Mouse (Mus musculus) midbrain, embryonic 16.5 days (tissue): Measurements from ENCODE around the gene Pofut2. TPM values are rescaled to one million over a fixed set of nuclear protein-coding genes. Genes with fewer than 3 reads are reported as not detected.
"Not testable (repeated sequence)": the region's sequence is repeated elsewhere in the genome, so short reads cannot be mapped to it uniquely, and the experiment has no call there.

ENCODE experiments used
- ATAC-seq: fragments of 200-750 bp; cut with Nextera tagmentation; 2 replicates; pipeline ENCODE4 v1.8.0; 2017; ENCODE audit warnings: moderate TSS enrichment
- H3K27ac ChIP-seq: fragments of 300-500 bp; sonication (generic); 2 replicates; pipeline ENCODE4 v1.5.1; 2014; ENCODE audit warnings: mild to moderate bottlenecking, low read length, mixed read lengths
- H3K27me3 ChIP-seq: fragments of 300-500 bp; sonication (generic); 2 replicates; pipeline ENCODE4 v1.6.1; 2014; ENCODE audit warnings: low read depth, low read length, mixed read lengths; ENCODE audit not compliant: control insufficient read depth, insufficient read depth
- H3K36me3 ChIP-seq: fragments of 300-500 bp; sonication (generic); 2 replicates; pipeline ENCODE4 v1.6.1; 2014; ENCODE audit warnings: mild to moderate bottlenecking, low read length, moderate library complexity, mixed read lengths; ENCODE audit not compliant: control insufficient read depth, insufficient read depth
- H3K4me1 ChIP-seq: fragments of 300-500 bp; sonication (generic); 2 replicates; pipeline ENCODE4 v1.6.1; 2014; ENCODE audit warnings: mild to moderate bottlenecking, low read length, mixed read lengths; ENCODE audit not compliant: control insufficient read depth, insufficient read depth
- H3K4me2 ChIP-seq: fragments of 300-500 bp; sonication (generic); 2 replicates; pipeline ENCODE4 v1.6.1; 2014; ENCODE audit warnings: mild to moderate bottlenecking, low read length, mixed read lengths
- H3K4me3 ChIP-seq: fragments of 300-500 bp; sonication (generic); 2 replicates; pipeline ENCODE4 v1.5.1; 2014; ENCODE audit warnings: low read depth, mild to moderate bottlenecking, low read length, moderate library complexity, mixed read lengths
- H3K9ac ChIP-seq: fragments of 300-500 bp; sonication (generic); 2 replicates; pipeline ENCODE4 v1.6.1; 2014; ENCODE audit warnings: low read depth, low read length, mixed read lengths
- H3K9me3 ChIP-seq: fragments of 300-500 bp; sonication (generic); replicated peaks from 2 replicates; pipeline ENCODE4 v1.6.1; 2014; ENCODE audit warnings: mild to moderate bottlenecking, low read length, mixed read lengths; ENCODE audit not compliant: control insufficient read depth, poor library complexity, severe bottlenecking
- WGBS: fragments of 180-500 bp; shearing (Covaris S2); extraction: QIAGEN DNeasy Blood & Tissue Kit; methylation state at CpG from one replicate; pipeline ENCODE4 v1.1.7; 2014; 5-methylcytosine and 5-hydroxymethylcytosine counted together
- polyA plus RNA-seq: library from polyadenylated mRNA; unstranded; fragments of >200 nt; fragmentation: Nextera tagmentation; extraction: Ambion mirVana; gene quantifications from 2 replicates; pipeline ENCODE4 v1.2.1, GENCODE M21; 2015

Pofut2 gene
- polyA plus RNA-seq, 1 experiment from 2014 or later, result 52.5 TPM

DNA sequence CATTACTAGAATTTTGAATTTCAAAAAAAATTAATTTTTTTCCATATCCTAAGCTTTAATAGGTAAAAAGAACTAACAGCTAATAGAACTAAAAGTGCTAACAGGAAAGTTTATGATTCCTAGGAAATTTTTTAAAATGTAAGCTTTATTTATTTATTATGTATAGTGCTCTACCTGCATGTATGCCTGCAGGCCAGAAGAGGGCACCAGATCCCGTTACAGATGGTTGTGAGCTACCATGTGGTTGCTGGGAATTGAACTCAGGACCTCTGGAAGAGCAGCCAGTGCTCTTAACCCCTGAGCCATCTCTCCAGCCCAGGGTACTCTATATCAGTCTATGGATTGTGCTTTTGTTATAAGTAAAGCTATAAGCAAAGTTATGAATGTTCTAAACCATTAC, 23.1 kb downstream of the Pofut2 start:
- 72% methylated on average over 1 of the region's 1 CpGs for whole genome bisulfite sequencing
- not testable (repeated sequence) for ATAC-seq, H3K27me3 ChIP-seq, H3K4me2 ChIP-seq, H3K27ac ChIP-seq, H3K36me3 ChIP-seq, H3K4me3 ChIP-seq, H3K9ac ChIP-seq, H3K9me3 ChIP-seq, H3K4me1 ChIP-seq

GRCm38 (mm10) chr10:77282822-77283221, 23.8 kb downstream of the Pofut2 start:
- Histone ChIP-seq H3K9ac (no peak overlapping the region), H3K9me3 (no peaks in the 10 kb centered on the region), H3K27me3 (no peaks in the 10 kb centered on the region), H3K4me1 (no peaks in the 10 kb centered on the region), H3K4me2 (no peak overlapping the region), H3K36me3 (no peaks in the 10 kb centered on the region), H3K4me3 (no peak overlapping the region), H3K27ac (no peak overlapping the region)
- 21% methylated on average over 6 of the region's 6 CpGs for WGBS
- no peak for ATAC-seq

GRCm38 (mm10) chr10:77284832-77285231, 25.8 kb downstream of the Pofut2 start:
- no peak overlapping the region for H3K27ac ChIP-seq
- no peaks in the 10 kb centered on the region for H3K9me3 ChIP-seq
- no peak overlapping the region for H3K4me2 ChIP-seq
- peaks cover 3% of the 10 kb centered on the region; the same call in 1 of the 2 replicates for H3K4me1 ChIP-seq
- 80% methylated on average over 6 of the region's 6 CpGs for WGBS
- H3K36me3 ChIP-seq, result 0 out of 2 replicates have a peak, but pooled peaks cover under 1% of the 10 kb centered on the region
- H3K9ac ChIP-seq, result no peak overlapping the region
- H3K4me3 ChIP-seq, result no peak overlapping the region
- ATAC-seq, result no peak
- H3K27me3 ChIP-seq, result no peaks in the 10 kb centered on the region

DNA sequence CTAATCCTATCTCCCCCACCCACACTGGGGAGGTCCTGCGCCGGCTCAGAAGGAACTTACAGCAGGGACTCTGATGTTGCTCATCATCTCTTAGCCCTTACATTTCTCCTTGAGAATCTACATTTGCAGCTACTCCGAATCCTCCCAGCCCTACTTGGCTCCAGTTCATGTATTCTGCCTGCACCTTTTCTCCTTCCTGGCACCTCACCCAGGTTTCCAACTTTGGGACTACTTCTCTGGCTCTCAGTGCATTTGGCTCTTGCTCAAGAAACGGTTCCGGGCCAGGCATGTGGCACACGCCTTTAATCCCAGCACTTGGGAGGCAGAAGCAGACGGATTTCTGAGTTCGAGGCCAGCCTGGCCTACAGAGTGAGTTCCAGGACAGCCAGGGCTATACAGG, 28.6 kb downstream of the Pofut2 start:
- no peak for ATAC-seq
- H3K27ac ChIP-seq, result no peak overlapping the region
- H3K36me3 ChIP-seq, result 0 out of 2 replicates have a peak, but pooled peaks cover 3% of the 10 kb centered on the region
- no peaks in the 10 kb centered on the region for H3K27me3 ChIP-seq
- H3K4me3 ChIP-seq, result no peak overlapping the region
- 86% methylated on average over 8 of the region's 8 CpGs for WGBS
- H3K9ac ChIP-seq, result no peak overlapping the region
- H3K9me3 ChIP-seq, result no peaks in the 10 kb centered on the region
- peaks cover 3% of the 10 kb centered on the region; the same call in 1 of the 2 replicates for H3K4me1 ChIP-seq
- no peak overlapping the region for H3K4me2 ChIP-seq

DNA sequence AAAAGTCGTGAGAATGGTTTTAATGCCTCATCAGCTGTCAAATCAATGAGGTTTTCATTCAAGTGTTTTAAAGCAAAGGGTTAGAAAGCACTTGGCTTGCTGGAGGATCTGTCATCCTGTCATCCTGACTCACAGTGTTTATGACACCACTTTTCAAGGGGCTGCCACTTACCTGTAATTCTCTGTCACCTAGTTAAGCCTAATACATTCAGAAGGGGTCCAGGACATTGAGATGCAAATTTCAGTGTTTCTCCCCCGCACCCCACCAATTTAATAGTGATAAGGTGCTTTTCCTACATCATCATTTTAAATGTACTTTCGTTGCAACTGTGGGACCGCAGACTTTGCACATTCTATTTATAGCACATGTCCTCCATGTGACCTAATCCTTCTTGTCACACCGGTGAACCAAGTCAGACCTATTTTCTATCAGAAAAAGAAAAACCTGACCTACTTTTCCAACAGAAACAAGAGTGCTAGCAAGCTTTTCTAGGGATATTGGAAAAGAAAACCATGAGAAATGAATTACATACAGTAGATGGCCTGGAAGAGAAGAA, 29.7 kb downstream of the Pofut2 start:
- peaks cover 3% of the 10 kb centered on the region; the same call in 1 of the 2 replicates for H3K36me3 ChIP-seq
- peak overlapping the region; percentile 68 for H3K27ac ChIP-seq
- no peak overlapping the region for H3K9ac ChIP-seq
- no peak overlapping the region for H3K4me2 ChIP-seq
- no peaks in the 10 kb centered on the region for H3K9me3 ChIP-seq
- H3K27me3 ChIP-seq, result no peaks in the 10 kb centered on the region
- H3K4me3 ChIP-seq, result no peak overlapping the region
- peak; percentile 44 for ATAC-seq
- WGBS, result 54% methylated on average over 5 of the region's 5 CpGs
- H3K4me1 ChIP-seq, result peaks cover 3% of the 10 kb centered on the region; the same call in 1 of the 2 replicates

DNA sequence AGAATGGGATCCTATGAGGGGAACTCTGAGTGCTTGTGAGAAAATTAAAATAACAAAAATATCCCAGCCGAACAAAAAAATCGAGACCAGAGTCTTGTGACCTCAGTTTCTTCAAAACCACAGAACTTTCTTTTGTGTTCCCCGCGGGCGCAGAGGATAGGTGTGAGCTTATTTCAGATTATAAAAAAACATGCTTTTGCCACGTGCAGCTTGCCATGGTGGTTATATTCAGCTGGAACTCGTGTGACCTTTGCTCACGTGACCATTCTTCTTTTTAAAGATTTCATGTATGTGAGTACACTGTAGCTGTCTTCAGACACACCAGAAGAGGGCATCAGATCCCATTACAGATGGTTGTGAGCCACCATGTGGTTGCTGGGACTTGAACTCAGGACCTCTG, 30.5 kb downstream of the Pofut2 start:
- no peak for ATAC-seq
- 90% methylated on average over 8 of the region's 8 CpGs for WGBS
- Histone ChIP-seq H3K9ac (no peak overlapping the region), H3K4me1 (peaks cover 3% of the 10 kb centered on the region; the same call in 1 of the 2 replicates), H3K36me3 (peaks cover 6% of the 10 kb centered on the region), H3K27ac (peak overlapping the region; percentile 68), H3K27me3 (no peaks in the 10 kb centered on the region), H3K4me2 (no peak overlapping the region), H3K9me3 (no peaks in the 10 kb centered on the region), H3K4me3 (no peak overlapping the region)

DNA sequence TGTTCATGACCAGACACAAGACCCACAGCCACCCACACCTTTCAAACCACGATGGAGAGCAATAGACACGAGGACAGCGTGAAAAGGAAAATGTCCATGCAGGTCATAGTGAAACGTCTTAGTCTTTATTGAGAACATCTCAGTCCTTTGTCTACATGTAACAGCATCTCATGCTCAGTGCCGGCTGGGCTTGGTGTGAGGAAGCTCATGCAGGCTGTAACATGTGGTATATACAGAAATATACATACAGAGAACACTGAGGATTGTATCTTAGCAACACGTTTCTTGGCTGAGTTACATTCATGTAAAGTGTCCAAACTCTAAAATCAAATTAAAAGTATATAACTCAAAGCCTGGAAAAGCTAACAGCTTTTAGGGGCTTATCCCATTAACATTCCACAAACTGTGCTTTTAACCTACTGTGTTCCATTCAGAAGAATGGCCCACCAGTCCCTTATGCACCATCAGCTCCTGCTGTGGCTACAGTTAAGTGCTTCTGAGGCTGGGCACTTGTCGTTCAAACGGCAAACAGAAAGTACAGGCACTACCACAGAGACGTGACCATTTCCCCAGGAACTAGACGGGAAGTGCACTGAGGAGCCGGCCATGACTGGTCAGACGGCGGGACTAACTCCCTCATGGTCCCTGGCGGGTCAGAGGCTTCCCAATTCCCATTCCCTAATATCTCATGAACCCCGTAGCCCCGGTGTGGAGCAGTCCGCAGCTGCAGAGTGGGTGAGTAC, 31.8 kb downstream of the Pofut2 start:
- Histone ChIP-seq H3K36me3 (peaks cover 10% of the 10 kb centered on the region), H3K27ac (no peak overlapping the region), H3K9me3 (no peaks in the 10 kb centered on the region), H3K27me3 (no peaks in the 10 kb centered on the region), H3K4me2 (no peak overlapping the region), H3K4me3 (no peak overlapping the region), H3K4me1 (peaks cover 3% of the 10 kb centered on the region; the same call in 1 of the 2 replicates), H3K9ac (no peak overlapping the region)
- no peak for ATAC-seq
- WGBS, result 76% methylated on average over 17 of the region's 17 CpGs

DNA sequence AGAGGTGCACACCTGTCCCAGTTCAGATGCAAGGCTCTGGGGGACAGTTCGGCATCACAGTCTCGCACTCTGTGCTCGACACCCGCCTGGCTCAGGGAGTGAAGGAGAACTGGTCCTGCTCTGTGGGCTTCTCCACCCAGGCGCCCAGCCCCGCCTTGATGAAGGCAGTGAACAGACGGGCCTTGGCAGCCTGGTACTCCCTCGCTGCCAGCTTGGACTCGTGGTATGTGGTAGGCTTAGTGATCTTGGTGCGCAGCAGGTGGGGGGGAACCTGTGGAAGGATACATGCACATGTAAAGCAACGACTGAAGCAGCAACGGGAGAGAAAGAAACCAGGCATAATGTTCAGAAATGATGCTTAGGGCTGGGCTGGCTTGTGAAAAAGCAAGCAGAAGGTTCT, 35.7 kb downstream of the Pofut2 start:
- Histone ChIP-seq H3K4me1 (no peaks in the 10 kb centered on the region), H3K9me3 (no peaks in the 10 kb centered on the region), H3K9ac (no peak overlapping the region), H3K4me3 (no peak overlapping the region), H3K4me2 (no peak overlapping the region), H3K27ac (no peak overlapping the region), H3K27me3 (no peaks in the 10 kb centered on the region), H3K36me3 (peaks cover 18% of the 10 kb centered on the region)
- 91% methylated on average over 12 of the region's 12 CpGs for WGBS
- ATAC-seq, result no peak

DNA sequence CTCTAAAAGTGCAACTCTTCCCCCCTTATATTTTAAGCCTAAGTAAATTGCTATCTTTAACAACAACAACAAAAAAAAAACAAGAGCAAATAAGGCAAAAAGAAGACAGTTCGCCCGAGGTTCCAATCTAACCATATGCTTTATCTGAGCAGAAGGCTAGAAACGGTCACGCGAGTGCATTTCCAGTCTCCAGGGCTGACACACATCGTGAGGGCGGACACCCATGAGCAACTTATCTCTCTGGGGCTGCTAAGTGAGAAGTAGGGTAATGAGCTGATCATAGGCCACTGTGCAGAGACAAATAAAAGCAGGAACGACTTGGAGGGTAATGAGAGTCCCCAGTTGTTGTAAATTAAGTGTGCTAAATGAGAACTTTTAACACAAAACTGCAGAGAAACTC, 39.6 kb downstream of the Pofut2 start:
- H3K4me3 ChIP-seq, result no peak overlapping the region
- H3K4me1 ChIP-seq, result no peaks in the 10 kb centered on the region
- no peaks in the 10 kb centered on the region for H3K27me3 ChIP-seq
- 89% methylated on average over 8 of the region's 8 CpGs for WGBS
- no peak for ATAC-seq
- H3K36me3 ChIP-seq, result peaks cover 25% of the 10 kb centered on the region
- H3K4me2 ChIP-seq, result no peak overlapping the region
- H3K27ac ChIP-seq, result no peak overlapping the region
- H3K9ac ChIP-seq, result no peak overlapping the region
- H3K9me3 ChIP-seq, result no peaks in the 10 kb centered on the region
